Mouse (Mus musculus) MEL (cell line): ENCODE results near the gene Rhd. TPM values are rescaled to one million over a fixed set of nuclear protein-coding genes. Genes with fewer than 3 reads are reported as not detected.
A peak's percentile ranks its signal among the peaks of the same experiment; 100 is the strongest.

Source experiments
- DNase-seq: peaks from one replicate; pipeline ENCODE4 v3.0.0; 2011; ENCODE audit warnings: low read depth, low spot score
- H3K27ac ChIP-seq: 2 replicates; pipeline ENCODE4 v1.5.1; 2012; ENCODE audit warnings: low read depth, mild to moderate bottlenecking, control low read depth, low read length, moderate library complexity; ENCODE audit not compliant: control insufficient read depth
- H3K27me3 ChIP-seq, 2 experiments: fragments of 150-350 bp in 1 of 2; sonication (generic) in 1 of 2; 2 replicates each; pipeline ENCODE4 v1.6.1; 2012; ENCODE audit warnings: low read length in 2 of 2, mild to moderate bottlenecking in 2 of 2, improper control_type of control experiment in 1 of 2, moderate library complexity in 1 of 2; ENCODE audit not compliant: insufficient read depth in 2 of 2, control insufficient read depth in 1 of 2
- H3K36me3 ChIP-seq, 2 experiments: 2 replicates each; pipeline ENCODE4 v1.6.1; 2012 to 2014; ENCODE audit warnings: low read length in 2 of 2, improper control_type of control experiment in 1 of 2, inconsistent platforms in 1 of 2, mild to moderate bottlenecking in 1 of 2; ENCODE audit not compliant: insufficient read depth in 2 of 2, control insufficient read depth in 1 of 2
- H3K4me1 ChIP-seq, 2 experiments: fragments of 150-350 bp in 1 of 2; sonication (generic) in 1 of 2; 2 replicates each; pipeline ENCODE4 v1.6.1; 2012; ENCODE audit warnings: low read length in 2 of 2, improper control_type of control experiment in 1 of 2, mild to moderate bottlenecking in 1 of 2; ENCODE audit not compliant: insufficient read depth in 2 of 2, control insufficient read depth in 1 of 2
- H3K4me3 ChIP-seq, 2 experiments: fragments of 150-350 bp in 1 of 2; sonication (generic) in 1 of 2; 2 replicates each; pipeline ENCODE4 v1.5.1; 2012; ENCODE audit warnings: low read depth in 2 of 2, low read length in 2 of 2, mild to moderate bottlenecking in 2 of 2, moderate library complexity in 2 of 2, control low read depth in 1 of 2, improper control_type of control experiment in 1 of 2; ENCODE audit not compliant: control insufficient read depth in 1 of 2, insufficient read depth in 1 of 2
- H3K79me2 ChIP-seq: 2 replicates; pipeline ENCODE4 v1.6.1; 2012; ENCODE audit warnings: mild to moderate bottlenecking, low read length, moderate library complexity; ENCODE audit not compliant: control insufficient read depth, poor library complexity, insufficient read depth
- H3K9ac ChIP-seq: 2 replicates; pipeline ENCODE4 v1.6.1; 2012; ENCODE audit warnings: low read depth, mild to moderate bottlenecking, control low read depth, low read length, moderate library complexity; ENCODE audit not compliant: control insufficient read depth, poor library complexity, severe bottlenecking
- H3K9me3 ChIP-seq: fragments of 150-350 bp; sonication (generic); replicated peaks from 2 replicates; pipeline ENCODE4 v1.6.1; 2012; ENCODE audit warnings: mild to moderate bottlenecking, low read length, improper control_type of control experiment, moderate library complexity; ENCODE audit not compliant: insufficient read depth
- BHLHE40 ChIP-seq: IDR thresholded peaks from 2 replicates; pipeline ENCODE4 v1.6.1; 2012; ENCODE audit warnings: low read depth, mild to moderate bottlenecking, inconsistent platforms, low read length, improper control_type of control experiment, borderline replicate concordance
- CHD1 ChIP-seq: IDR thresholded peaks from 2 replicates; pipeline ENCODE4 v1.6.1; 2012; ENCODE audit warnings: low read depth, mild to moderate bottlenecking, inconsistent platforms, low read length, improper control_type of control experiment
- CTCF ChIP-seq, 3 experiments: IDR thresholded peaks in 2 of 3; conservative IDR thresholded peaks in 1 of 3; 2 replicates each; pipeline ENCODE4 v1.5.1; 2011 to 2012; ENCODE audit warnings: low read length in 3 of 3, low read depth in 2 of 3, mild to moderate bottlenecking in 2 of 3, improper control_type of control experiment in 1 of 3, inconsistent platforms in 1 of 3, mixed read lengths in 1 of 3, moderate library complexity in 1 of 3; ENCODE audit not compliant: control insufficient read depth in 1 of 3, insufficient read depth in 1 of 3, poor library complexity in 1 of 3, severe bottlenecking in 1 of 3
- ELF1 ChIP-seq: IDR thresholded peaks from 2 replicates; pipeline ENCODE4 v1.6.1; 2014; ENCODE audit warnings: low read depth, mild to moderate bottlenecking, inconsistent platforms, low read length, improper control_type of control experiment, moderate library complexity
- ETS1 ChIP-seq: IDR thresholded peaks from 2 replicates; pipeline ENCODE4 v1.6.1; 2012; ENCODE audit warnings: low read depth, mild to moderate bottlenecking, inconsistent platforms, low read length, improper control_type of control experiment, moderate library complexity
- HCFC1 ChIP-seq: IDR thresholded peaks from 2 replicates; pipeline ENCODE4 v1.6.1; 2012; ENCODE audit warnings: low read depth, mild to moderate bottlenecking, inconsistent platforms, low read length, improper control_type of control experiment, moderate library complexity
- MAX ChIP-seq: IDR thresholded peaks from 2 replicates; pipeline ENCODE4 v1.6.1; 2011; ENCODE audit warnings: low read length, improper control_type of control experiment
- MAZ ChIP-seq: IDR thresholded peaks from 2 replicates; pipeline ENCODE4 v1.6.1; 2012; ENCODE audit warnings: low read depth, mild to moderate bottlenecking, inconsistent platforms, low read length, improper control_type of control experiment
- MXI1 ChIP-seq: IDR thresholded peaks from 2 replicates; pipeline ENCODE4 v1.6.1; 2011; ENCODE audit warnings: mild to moderate bottlenecking, low read depth, low read length, improper control_type of control experiment
- NRF1 ChIP-seq: IDR thresholded peaks from 2 replicates; pipeline ENCODE4 v1.6.1; 2014; ENCODE audit warnings: low read depth, mild to moderate bottlenecking, inconsistent platforms, low read length, improper control_type of control experiment, moderate library complexity; ENCODE audit not compliant: poor library complexity, insufficient read depth, severe bottlenecking
- POLR2A ChIP-seq, 2 experiments: IDR thresholded peaks; 2 replicates each; pipeline ENCODE4 v1.6.1; 2011 to 2012; ENCODE audit warnings: low read length in 2 of 2, mild to moderate bottlenecking in 2 of 2, control low read depth in 1 of 2, improper control_type of control experiment in 1 of 2, low read depth in 1 of 2, moderate library complexity in 1 of 2; ENCODE audit not compliant: control insufficient read depth in 1 of 2, insufficient read depth in 1 of 2, poor library complexity in 1 of 2
- RAD21 ChIP-seq: IDR thresholded peaks from 2 replicates; pipeline ENCODE4 v1.6.1; 2011; ENCODE audit warnings: mild to moderate bottlenecking, low read depth, low read length, improper control_type of control experiment
- SIN3A ChIP-seq: IDR thresholded peaks from 2 replicates; pipeline ENCODE4 v1.6.1; 2012; ENCODE audit warnings: low read length, improper control_type of control experiment, inconsistent platforms
- SMC3 ChIP-seq: IDR thresholded peaks from 2 replicates; pipeline ENCODE4 v1.6.1; 2011; ENCODE audit warnings: low read depth, low read length, improper control_type of control experiment
- TAL1 ChIP-seq: IDR thresholded peaks from 2 replicates; pipeline ENCODE4 v1.6.1; 2012; ENCODE audit warnings: mild to moderate bottlenecking, inconsistent platforms, low read length, moderate library complexity, mixed read lengths
- UBTF ChIP-seq: IDR thresholded peaks from 2 replicates; pipeline ENCODE4 v1.6.1; 2012; ENCODE audit warnings: low read depth, mild to moderate bottlenecking, inconsistent platforms, low read length, improper control_type of control experiment, moderate library complexity, borderline replicate concordance; ENCODE audit not compliant: insufficient read depth
- ZKSCAN1 ChIP-seq: IDR thresholded peaks from 2 replicates; pipeline ENCODE4 v1.6.1; 2012; ENCODE audit warnings: low read depth, mild to moderate bottlenecking, inconsistent platforms, low read length, improper control_type of control experiment, moderate library complexity
- ZMIZ1 ChIP-seq: IDR thresholded peaks from 2 replicates; pipeline ENCODE4 v1.6.1; 2012; ENCODE audit warnings: low read depth, mild to moderate bottlenecking, inconsistent platforms, low read length, improper control_type of control experiment, moderate library complexity
- ZNF384 ChIP-seq: IDR thresholded peaks from 2 replicates; pipeline ENCODE4 v1.6.1; 2012; ENCODE audit warnings: low read depth, mild to moderate bottlenecking, inconsistent platforms, low read length, improper control_type of control experiment
- polyA plus RNA-seq, 2 experiments: library from polyadenylated mRNA; stranded (reverse) in 1 of 2; unstranded in 1 of 2; fragments of >175 nt in 1 of 2; fragments of >200 nt in 1 of 2; gene quantifications; 2 replicates each; pipeline versions ENCODE4 v1.2.1 to v1.2.4; 2012; ENCODE audit warnings: low replicate concordance in 2 of 2, low read depth in 1 of 2; ENCODE audit not compliant: insufficient read length in 2 of 2, insufficient read depth in 1 of 2, missing spikeins in 1 of 2
- total RNA-seq: library from RNA; depleted of rRNA; stranded (reverse); fragments of 300-350 nt; gene quantifications from 2 replicates; pipeline ENCODE4 v1.2.3, GENCODE M21; 2012

Gene Rhd
- total and polyA plus RNA-seq, 3 experiments = 49.9 to 176 TPM; not detected in 1

- H3K9ac ChIP-seq = no peak overlapping the region
- no peaks in the 10 kb centered on the region for H3K27me3 ChIP-seq
- H3K4me3 ChIP-seq = no peak overlapping the region
- TF ChIP-seq ZNF384 = peak; percentile 88
- no peak for TF ChIP-seq POLR2A (IDR thresholded peaks at IDR 0.05; ENCODE audit: control insufficient read depth in 1 of 2, insufficient read depth in 1 of 2, low read depth in 1 of 2, low read length in 2 of 2, poor library complexity in 1 of 2)
- TF ChIP-seq, all 39 proteins: peak for 1
- H3K9me3 ChIP-seq = no peaks in the 10 kb centered on the region
- peaks cover 4 to 24% of the 10 kb centered on the region in 2 experiments; a peak in 3 of 4 replicates for H3K4me1 ChIP-seq
- no peak for DNase-seq
- H3K79me2 ChIP-seq = peaks cover 2% of the 10 kb centered on the region; the same call in 1 of the 2 replicates
- H3K36me3 ChIP-seq = peaks cover 0 to 11% of the 10 kb centered on the region in 2 experiments; a peak in 2 of 4 replicates
- no peak overlapping the region for H3K27ac ChIP-seq
Measured at GRCm38 (mm10) chr4:134858494-134858893, 5.8 kb upstream of the Rhd start.

GRCm38 (mm10) chr4:134861884-134862283 lies 2.5 kb upstream of the Rhd start:
- peaks cover 6 to 23% of the 10 kb centered on the region in 2 experiments; a peak in 3 of 4 replicates for H3K4me1 ChIP-seq
- no peaks in the 10 kb centered on the region for H3K9me3 ChIP-seq
- H3K9ac ChIP-seq = no peak overlapping the region
- TF ChIP-seq ETS1 (no peak), MXI1 (no peak), NRF1 (no peak), ELF1 (no peak), UBTF (no peak), CHD1 (no peak), RAD21 (no peak), SMC3 (no peak), BHLHE40 (no peak), MAX (no peak), TAL1 (no peak), ZMIZ1 (no peak), HCFC1 (no peak), SIN3A (no peak), ZKSCAN1 (no peak), CTCF (IDR thresholded peaks at IDR 0.05 in 2 of 3, conservative IDR thresholded peaks at IDR 0.05 in 1 of 3; ENCODE audit: control insufficient read depth in 1 of 3, insufficient read depth in 1 of 3, low read depth in 2 of 3, low read length in 3 of 3, poor library complexity in 1 of 3, severe bottlenecking in 1 of 3) (no peak), MAZ (no peak)
- no peaks in the 10 kb centered on the region for H3K79me2 ChIP-seq
- no peak for DNase-seq
- no peak overlapping the region for H3K27ac ChIP-seq
- H3K27me3 ChIP-seq = no peaks in the 10 kb centered on the region
- H3K4me3 ChIP-seq = no peak overlapping the region
- H3K36me3 ChIP-seq = peaks cover 0 to 16% of the 10 kb centered on the region in 2 experiments; a peak in 2 of 4 replicates
